Mouse (Mus musculus): ENCODE data around the gene Tepsin.

Gene Tepsin

DNA sequence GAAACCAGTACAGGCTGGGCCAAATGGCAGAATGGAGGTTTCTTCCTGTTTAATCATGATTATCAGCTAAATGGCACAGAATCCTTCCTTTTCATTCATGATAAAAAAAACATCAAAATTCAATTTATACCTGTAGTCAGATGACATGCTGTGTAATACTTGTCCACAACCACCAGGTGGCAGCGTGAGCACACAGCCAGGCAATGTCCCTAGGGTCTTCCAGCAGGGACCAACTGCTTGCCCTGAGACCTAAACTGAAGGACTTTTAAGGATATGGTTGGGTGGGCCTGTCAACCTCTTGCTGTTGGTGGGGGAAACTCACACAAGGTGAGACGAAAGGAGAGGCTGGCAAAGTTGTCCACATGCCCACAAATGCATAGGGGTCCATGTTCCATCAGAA, 12.5 kb upstream of the Tepsin start:
- DNase-seq (ENCODE audit: low read depth, low spot score), result no peak

DNA sequence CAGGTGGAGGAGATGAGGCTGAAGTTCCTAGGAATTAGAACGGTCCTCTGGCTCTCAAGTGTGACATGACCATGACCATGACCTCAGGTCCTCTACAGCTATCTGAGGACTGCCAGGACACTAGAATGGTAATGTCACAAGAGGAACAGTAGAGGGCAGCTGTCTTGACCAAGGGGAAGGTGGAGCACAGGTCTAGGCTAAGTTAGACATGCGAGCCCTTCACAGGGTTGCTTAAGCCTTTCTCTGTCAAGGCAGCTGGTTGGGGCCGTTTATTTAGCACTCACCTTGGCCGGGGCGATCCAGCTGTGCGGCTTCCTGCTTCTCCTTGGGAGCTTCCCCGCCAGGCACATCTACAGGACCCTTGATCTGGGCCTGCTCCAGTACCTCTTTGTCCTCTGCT, 12.0 kb upstream of the Tepsin start:
- DNase-seq (ENCODE audit: low read depth, low spot score), result no peak

DNA sequence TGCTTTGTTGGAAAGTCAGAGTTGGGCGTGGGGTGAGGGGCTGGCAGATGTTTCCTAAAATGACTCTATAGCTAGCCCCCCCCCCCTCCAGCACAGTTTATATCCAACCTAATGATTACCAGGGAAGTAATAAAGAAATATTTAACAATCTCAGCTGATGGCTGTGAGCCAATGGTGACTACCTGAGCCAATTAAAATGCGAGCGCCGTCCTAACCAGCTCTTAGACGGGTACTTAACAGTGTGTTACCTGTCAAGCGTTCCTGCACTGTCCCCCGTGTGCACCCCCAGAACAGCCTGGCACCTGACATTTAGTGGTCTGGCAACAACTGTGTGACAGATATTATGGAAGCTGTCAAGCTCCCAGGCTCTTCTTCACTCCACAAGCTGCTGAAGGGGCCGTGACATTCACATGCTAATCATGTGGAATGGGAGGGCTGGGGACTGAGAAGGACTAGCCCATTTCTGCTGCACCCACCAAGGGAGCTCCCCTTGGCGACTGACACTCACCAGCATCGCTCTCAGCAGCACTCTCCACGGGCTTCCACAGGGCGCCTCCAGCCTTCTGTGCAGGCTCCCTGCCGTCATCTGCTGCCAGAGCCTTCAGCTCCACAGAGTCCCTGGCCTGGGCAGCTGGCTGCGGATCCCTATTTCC, 11.2 kb upstream of the Tepsin start:
- no peak for DNase-seq (ENCODE audit: low read depth, low spot score)

DNA sequence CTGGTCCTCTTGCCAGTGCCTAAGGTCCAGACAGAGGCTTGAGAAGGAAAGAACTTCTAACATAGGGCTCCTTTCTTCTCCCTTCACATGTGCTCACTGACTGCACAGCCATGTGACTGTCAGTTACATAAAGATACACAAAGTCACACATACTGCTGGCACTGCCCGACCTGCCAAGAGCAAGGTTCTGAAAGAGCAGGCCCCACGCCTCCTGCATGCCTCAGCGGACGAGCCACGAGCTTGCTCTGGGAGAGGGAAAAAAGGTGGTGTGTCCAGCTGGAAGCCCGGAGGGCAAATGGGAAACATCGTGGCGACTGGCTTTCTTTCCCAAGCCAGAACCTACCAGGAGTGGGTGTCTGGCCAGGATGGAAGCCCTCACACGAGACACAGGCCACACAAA, 9.3 kb upstream of the Tepsin start:
- DNase-seq (ENCODE audit: low read depth, low spot score), result no peak

DNA sequence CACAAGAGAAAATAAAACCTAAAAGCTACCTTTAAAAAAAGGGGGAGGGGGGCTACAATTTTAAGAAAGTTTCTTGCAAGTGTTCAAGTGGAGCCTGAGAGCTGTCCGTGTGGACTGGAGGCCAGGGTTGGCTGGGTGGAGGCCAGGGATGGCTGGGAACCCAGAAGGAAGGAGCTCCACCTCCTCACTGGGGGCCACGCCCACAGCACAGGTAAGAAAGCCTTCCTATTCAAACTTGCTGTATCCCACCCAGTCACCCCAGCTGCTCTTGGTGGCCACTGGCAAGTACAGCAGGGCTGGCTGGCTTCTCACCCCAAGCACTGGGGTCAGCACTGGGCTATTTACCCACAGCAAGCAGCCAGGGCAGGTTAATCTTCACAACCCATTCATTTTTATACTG, 8.5 kb upstream of the Tepsin start:
- DNase-seq (ENCODE audit: low read depth, low spot score), result no peak

DNA sequence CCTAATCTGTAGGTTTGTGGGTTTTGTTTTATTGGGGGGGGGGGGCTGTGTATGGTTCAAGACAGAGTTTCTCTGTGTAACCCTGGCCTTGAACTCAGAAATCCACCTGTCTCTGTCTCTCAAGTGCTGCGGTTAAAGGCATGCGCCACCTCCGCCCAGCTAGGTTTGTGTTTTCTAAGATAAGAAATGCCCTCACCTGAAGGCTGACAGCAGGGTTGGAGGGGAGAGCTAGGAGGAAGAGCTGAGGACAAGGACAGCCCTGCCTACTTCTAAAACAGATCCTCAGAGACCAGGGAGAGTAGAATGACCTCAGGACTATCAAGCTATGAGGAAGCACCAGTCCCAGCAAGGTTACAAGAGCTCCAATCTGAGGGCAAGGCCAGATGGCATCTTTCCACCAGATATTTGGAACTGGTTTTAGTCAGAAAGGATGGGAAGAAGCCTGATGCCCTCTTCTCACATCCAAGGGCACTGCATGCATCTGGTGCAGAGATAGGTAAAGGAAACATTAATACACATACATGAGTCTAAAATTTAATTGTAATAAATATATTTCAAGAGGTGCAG, 5.0 kb upstream of the Tepsin start:
- no peak for DNase-seq (ENCODE audit: low read depth, low spot score)

DNA sequence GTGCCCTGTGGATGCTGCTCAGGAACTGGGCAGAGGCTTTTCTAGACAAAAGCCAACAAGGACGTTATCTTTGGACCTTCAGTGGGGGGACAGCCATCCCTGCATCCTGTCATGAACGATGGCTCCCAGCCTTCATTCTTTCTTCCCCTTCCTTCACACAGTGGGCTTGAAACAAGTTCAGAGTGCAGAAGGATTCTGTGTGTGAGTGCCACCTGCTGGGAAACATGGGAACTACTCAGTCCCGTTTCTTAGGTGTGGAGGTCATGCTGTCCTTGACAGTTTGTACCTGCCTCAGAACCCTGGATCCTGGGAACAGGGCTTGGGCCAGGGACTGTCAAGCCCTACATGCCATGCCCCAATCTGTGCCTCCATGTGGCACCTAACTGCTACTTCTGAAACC, 2.5 kb upstream of the Tepsin start:
- DNase-seq (ENCODE audit: low read depth, low spot score), result peak; percentile 53

DNA sequence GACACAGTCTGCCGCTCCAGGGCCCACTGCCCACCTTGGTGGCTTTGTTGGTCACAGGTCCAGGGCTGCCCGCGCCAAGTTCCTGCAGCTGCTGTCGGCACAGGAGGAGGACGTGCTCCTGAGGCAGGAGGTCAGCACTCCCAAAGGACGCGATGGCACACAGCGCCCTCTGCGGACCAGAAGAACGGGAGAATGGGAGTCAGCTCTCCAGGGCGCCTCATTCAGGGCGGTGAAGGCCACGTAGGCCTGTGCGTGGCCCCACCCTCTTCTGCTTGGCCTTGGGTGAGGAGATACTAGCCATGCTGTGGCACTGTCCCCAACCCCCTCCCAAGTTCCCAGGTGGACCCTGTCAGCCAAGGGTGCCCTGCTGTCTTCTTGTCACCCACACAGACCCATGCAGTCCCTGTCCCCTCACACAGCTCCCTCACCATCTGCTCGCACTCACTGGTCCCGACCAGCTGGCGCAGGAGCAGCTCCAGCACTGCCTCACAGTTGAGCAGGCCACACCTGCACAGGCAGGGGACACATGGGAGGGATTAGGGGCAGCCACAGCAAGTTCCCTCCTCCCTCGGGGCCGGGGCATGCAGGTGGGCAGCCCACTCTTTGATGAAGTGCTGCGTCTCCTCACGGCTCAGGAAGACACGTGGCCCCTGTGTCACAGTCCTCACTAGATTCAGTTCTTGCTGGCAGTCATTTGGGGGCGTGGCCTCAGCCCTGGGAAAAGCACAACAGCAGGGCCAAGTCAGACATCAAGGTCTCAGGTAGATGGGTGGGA, 5.5 kb downstream of the Tepsin start:
- DNase-seq (ENCODE audit: low read depth, low spot score), result no peak

DNA sequence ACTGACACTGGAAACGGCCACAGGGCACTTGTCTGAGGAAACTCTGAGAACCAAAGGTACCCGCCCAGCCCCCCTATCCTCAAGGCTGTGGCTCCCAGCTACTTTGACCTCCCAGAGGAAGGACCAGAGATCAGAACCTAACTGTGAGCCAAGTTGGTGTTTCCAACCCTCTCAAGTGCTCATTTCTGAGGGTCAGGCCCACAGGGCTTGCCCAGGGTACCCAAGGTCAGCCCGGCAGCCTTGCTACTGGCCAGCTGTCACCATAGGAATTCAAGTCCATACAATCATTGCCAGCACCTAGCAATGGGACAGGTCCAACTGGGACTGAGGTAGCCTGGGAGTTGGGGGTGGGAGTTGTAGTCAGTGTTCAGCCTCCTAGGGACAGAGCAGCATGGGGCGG, 7.9 kb downstream of the Tepsin start:
- no peak for DNase-seq (ENCODE audit: low read depth, low spot score)

DNA sequence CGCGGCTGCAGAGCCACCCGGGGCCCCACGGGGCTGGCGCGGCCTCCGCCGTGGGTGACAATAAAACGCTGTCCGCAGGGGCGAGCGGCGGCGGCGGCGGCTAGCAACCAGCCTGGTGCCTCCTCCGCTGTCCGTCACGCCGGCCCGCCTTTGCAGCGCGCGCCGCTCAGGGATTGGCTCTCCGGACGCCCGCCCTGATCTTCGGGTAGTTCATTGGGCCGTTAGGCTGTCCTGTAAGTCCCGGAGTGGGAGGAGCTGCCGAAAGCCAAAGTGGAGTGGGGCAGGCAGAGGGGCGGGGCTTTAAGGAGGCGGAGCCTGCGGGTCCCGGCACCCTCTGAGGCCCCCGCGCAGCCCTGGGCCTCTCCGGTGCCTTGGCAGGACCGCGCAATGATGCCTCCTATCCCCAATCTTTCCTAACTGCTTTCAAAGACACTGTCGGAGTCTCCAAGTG, 11.8 kb downstream of the Tepsin start, which contains the start of gene Cep131:
Gene Cep131, minus strand, starts transcription at position 126 of the 451 bp plus-strand sequence.
- DNase-seq (ENCODE audit: low read depth, low spot score), result peak; percentile 96

DNA sequence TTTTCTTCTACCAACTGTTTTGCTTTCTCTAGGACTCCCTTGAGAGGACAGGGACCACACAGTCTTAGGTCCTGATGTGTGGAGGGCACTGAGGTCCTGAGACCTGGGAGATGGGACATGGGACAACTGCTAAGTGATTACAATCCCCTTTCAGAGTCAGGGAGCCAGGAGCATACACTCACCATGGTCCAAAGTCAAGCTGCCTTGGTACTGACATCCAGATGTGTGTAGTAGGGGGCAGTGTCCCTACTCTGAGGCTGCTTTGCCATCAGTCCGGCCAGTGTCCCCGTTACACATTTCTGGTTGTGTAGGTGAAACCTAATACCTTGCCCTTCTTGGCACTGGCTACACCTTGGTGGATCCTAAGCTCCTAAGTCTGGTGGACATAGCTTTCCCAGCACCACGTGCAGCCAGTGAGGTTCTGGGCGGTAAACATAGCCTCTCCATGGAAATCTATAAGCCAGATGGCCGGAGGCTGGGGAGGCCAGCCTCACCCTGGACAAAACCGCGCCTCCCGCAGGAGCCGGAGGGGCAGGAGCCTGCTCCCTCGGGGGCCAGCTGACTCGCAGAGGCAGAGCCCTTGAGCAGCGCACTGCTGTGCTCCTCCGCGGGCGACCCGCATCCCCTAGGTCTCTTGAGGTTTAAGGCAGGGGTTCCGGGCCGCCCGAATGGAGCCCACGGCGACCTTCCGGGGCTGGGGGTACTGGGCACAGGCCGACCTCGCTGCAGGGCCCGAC, 12.5 kb downstream of the Tepsin start:
- DNase-seq (ENCODE audit: low read depth, low spot score), result no peak

DNA sequence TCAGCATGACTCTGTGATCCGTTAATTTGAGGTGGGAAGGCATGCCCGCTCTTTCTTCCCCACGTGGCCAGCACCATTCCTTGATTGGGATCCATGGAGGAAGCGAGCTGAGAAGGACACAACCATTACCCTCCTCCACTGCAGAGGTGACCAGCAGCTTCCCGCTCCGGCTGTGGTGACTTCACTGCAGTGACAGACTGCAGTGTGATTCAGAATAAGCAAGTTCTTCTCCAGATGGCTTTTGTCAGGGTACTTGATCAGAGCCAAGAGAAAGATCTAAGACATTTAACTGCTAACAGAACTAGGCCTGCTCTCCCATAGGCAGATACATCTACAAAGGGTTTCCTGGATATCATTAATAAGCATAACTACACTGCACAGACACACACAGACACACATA, 18.2 kb downstream of the Tepsin start:
- no peak for DNase-seq (ENCODE audit: low read depth, low spot score)

DNA sequence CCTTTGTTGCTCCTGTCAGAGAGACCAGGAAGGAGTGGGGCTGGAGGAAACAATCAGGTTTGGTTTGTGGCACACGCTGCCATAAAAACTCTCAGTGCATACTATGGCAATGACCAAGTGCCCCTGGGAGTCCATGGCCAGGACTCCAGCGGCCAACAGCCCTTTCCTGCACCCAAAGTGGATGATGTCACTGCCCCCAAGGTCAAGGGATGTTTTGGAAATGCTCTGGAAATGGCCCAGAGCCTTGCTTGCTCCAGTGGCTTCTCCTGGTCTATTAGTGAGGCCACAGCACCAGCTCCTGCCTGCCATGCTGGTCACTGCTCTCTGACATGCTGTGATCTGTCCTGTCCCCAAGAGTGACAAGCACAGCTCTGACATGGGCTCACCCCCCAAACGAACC, 22.3 kb downstream of the Tepsin start:
- DNase-seq (ENCODE audit: low read depth, low spot score), result no peak

DNA sequence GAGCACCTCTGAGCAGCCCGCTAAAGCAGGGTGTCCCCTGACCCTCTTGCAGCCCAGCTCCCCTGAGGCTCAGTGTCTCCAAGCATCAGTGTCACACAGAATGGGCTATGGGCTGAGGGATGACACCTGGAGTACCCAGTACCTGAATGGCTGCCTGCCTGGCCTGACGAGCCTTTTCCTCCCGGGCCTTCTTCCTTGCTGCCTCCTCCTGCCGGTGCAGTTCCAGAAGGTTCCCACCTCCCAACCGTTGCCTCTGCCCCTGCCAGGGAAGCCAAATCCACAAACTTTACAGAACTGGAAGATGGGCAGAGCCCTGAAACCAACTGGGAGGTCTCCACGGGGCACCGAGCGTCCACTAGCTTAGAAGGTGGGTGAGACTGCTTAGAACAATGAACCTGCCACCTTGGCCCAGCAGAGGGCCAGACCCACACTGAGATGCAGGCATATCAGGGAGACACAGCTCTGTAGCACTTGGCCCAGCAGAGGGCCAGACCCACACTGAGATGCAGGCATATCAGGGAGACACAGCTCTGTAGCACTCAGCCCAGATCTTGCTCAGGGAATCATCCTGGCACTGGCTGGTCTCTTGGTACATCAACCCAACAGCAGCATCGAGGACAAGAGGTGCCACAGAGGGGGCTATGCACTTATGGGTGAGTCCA, 25.4 kb downstream of the Tepsin start:
- no peak for DNase-seq (ENCODE audit: low read depth, low spot score)

DNA sequence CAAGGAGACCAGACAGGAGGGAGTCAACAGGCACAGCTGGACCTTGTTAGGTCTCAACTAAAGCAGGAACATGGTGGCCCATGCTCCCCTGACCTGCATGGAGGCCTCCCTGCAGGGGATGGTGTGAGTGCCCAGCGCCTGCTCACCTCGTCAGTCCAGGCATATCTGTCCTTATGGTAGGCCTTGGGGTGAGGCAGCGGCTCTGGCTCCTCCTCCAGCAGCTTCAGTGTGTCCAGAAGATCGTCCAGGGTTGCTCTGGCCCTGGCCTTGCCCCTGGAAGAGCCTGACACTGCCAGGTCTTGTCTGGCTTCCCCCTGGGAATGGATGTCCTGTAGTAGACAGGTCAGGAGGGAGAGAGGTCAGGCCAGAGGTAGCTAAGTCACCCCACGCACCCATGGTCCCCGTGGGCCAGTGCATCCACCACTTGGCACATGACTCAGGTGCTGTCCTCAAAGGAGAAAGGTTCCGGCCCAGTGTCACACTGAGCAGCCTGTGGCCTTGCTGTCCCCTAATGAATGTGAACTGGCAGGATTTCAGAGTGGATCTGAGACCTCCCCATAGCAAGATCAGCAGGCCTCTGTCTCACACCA, 26.7 kb downstream of the Tepsin start:
- DNase-seq (ENCODE audit: low read depth, low spot score), result no peak

DNA sequence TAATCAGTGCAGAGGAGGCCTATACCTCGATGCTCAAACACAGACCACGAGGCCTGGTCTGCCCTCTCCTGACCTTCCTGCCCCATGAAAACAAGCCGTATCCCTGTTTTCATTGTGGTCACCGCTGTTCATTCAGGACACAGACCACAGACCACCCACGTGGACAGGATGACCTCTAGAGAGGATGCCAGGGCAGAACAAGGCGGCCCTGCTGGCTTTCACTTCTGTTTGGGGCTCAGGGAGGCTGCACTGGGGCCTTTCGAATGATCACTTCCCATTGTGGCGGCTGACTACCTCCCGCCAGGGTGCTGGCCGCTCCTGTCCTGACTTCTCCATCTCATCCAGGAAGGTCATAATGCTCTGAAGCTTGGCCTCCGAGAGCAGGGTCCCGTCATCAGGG, 27.5 kb downstream of the Tepsin start:
- no peak for DNase-seq (ENCODE audit: low read depth, low spot score)

DNA sequence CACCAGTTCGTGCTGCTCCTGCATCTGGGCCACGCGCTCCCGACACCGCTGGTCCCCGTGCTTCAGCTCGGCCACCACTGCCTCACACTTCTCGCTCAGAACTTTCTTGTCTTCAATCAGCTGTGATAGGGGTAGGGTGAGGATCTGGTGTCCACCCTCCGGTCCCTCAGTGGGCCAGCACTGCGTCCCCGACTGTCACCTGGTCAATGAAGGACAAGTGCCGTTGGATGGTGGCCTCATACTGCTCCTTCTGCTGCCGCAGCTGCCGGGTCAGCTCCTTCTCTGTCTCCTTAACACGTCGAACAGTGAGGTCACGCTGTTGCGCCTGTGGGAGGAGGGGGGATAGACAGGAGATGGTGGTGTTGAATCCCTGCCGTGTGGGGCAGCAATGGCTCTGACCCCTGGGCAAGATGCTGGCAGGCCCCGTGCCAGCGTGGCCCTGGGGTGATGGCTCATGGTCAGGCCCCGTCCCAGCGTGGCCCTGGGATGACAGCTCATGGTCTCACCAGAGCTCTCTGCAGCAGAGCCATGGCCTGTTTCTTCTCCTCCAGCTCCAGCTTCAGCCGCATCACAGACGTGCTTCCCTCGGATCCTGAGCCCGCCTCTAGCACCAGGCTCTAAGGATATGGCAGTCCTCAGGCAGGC, 28.1 kb downstream of the Tepsin start:
- no peak for DNase-seq (ENCODE audit: low read depth, low spot score)

DNA sequence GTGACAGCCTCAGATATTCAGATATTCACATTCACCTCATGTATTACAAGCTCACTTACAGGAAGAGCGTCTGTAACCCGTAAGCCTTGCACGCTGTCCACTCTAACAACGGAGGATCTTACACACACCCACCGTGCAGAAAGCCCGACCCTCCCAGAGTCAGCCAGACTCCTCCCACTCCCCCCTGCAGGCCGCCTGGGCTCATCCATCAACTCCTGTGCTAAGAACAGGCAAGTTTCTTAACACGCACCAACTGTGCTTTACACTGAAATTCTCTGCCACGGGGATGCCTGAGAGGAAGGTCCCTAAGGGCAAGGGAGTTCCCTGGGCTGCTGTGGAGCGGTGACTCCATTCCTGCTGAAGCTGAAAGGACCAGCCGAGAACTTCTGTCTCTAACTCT, 29.3 kb downstream of the Tepsin start:
- DNase-seq (ENCODE audit: low read depth, low spot score), result no peak

DNA sequence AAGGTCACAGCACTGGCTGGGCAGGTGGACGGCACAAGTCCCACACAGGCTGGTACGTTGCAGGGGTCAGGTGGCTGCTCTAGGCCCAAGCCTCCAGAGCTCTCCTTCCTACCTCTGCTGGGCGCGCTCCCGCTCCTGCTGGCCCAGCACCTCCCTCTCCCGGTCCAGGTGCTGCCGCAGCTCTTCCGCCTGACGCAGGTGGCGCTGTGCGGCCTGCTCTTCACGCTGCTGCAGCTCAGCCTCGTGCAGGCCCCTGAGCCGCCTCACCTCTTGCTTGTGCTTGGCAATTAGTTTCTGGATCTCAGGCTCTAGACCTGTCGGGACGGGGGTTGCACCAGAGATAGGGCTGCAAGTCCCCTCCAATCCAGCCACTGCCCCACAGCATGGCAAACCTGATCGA, 30.7 kb downstream of the Tepsin start:
- DNase-seq (ENCODE audit: low read depth, low spot score), result no peak

DNA sequence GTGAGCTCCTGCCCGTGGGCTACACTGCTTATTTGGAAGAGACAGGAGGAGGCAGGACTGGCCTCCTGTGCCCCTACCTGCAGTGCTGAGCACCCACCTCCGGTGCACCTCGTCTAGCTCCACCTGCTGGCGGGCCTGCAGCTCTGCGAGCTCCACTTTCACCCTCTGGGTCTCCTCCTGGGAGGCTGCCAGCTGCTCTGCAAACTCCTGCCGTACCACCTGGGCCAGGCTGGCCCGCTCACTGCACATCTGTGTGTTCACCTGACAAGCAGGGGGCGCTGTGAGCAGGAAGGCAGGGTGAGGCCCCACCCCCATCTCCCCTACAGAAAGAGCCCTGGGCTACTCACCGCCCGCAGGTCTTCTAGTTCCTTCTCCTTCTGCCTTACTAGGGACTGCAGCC, 33.2 kb downstream of the Tepsin start:
- no peak for DNase-seq (ENCODE audit: low read depth, low spot score)

DNA sequence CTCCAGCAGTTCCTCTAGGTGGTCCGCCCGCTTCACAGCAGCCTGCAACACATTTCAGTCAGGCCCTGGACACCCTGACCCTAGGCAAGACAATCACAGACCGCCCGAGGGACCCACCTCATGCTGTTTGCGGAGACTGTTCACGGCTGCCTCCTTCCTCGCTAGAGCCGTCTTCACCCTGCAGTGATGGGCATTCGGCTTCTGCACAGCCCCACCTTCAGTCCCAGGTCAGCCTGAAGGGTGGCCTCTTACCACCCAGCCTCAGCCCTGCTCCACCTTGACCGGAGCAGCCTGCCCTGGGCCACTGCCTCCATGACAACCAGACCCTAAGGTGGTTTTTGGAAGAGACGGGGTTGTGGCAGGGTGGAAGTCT, 33.9 kb downstream of the Tepsin start:
- no peak for DNase-seq (ENCODE audit: low read depth, low spot score)

Data from c-Kit-negative CD71-positive TER-119-positive erythroid progenitor cells, embryonic 14.5 days (primary cell).